Mouse (Mus musculus) spleen, adult 18-20 months (tissue): Measurements from ENCODE around the gene Fbxw21.
"Not testable (repeated sequence)": the region's sequence is repeated elsewhere in the genome, so short reads cannot be mapped to it uniquely, and the experiment has no call there.

Experiments
- DNase-seq, 2 experiments: peaks; one replicate each; pipeline ENCODE4 v3.0.0; 2022; ENCODE audit warnings: mixed read lengths in 2 of 2

Fbxw21 gene

DNA sequence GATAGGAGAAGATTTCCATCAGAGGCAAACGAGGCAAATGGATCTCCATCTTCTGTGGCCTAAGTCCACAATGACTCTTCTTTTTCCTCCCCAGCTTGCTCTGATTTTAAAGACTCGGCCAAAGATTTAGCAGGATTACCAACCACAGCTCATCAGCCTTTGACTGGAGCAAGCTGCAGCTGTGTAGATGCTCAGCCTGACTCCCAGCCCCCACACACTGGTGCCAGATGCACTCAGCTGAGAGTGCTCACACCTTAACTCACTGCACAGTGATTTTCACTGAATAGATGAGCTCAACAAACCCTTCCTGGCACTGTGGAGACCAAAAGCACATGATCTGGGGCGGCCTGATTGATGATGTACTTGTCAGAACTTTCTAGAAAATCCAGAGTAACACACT, at the start of gene Fbxw21:
Fbxw21 (minus strand) TSS at position 101 of the 400 bp plus-strand sequence.
- DNase-seq = no peak

DNA sequence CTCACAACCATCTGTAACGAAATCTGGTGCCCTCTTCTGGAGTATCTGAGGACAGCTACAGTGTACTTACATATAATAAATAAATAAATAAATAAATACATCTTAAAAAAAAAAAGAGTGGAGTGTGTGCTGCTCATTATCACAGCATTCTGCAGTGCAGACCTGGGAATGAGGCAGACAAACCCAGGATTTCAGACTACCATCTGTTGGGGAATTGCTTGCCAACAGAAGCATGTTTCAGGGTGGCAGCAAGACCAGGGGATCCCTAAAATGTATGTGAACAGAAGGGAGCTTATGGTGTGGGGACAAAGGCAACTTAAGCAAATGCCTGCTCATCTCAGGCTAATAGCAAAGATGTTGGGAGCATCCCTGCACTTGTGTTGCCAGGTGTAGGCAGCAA, 39.5 kb upstream of the Fbxw21 start:
- DNase-seq = not testable (repeated sequence)

GRCm38 (mm10) chr9:109200349-109200748, 38.5 kb upstream of the Fbxw21 start:
- no peak for DNase-seq

DNA sequence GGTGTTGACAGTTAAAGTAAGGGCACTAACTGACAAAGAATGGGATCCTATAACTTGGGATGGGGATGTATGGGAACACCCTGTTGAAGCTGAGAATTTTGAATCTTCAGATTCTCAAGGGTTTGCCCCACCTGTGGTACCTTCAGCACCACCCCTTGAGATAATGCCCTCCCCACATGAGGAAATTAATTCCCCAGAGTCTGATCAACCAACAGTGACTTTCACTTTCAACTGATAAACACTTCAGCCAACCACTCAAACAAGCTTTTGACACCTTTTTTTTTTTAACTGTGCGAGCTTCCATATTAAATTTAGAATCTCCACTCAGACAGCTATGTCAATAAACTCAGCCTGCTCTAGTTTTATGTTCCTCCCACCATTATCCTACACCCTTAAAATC, 37.5 kb upstream of the Fbxw21 start:
- DNase-seq = no peak

DNA sequence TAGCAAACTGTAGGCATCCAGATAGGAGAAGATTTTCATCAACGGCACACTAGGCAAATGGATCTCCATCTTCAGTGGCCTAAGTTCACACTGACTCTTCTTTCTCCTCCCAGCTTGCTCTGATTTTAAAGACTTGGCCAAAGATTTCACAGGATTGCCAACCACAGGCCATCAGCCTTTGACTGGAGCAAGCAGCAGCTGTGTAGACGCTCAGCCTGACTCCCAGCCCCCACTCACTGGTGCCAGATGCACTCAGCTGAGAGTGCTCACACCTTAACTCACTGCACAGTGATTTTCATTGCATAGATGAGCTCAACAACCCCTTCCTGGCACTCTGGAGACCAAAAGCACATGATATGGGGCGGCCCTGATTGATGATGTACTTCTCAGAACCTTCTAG, 34.0 kb upstream of the Fbxw21 start, which contains the start of gene Fbxw13:
Fbxw13 (minus strand) TSS at position 101 of the 400 bp plus-strand sequence.
- DNase-seq = not testable (repeated sequence)

- DNase-seq = no peak
Measured at GRCm38 (mm10) chr9:109177208-109177607, 15.4 kb upstream of the Fbxw21 start.

GRCm38 (mm10) chr9:109176301-109176700, 14.5 kb upstream of the Fbxw21 start:
- no peak for DNase-seq

- no peak for DNase-seq
Measured at GRCm38 (mm10) chr9:109167316-109167715, 5.5 kb upstream of the Fbxw21 start.

- peak in 1 of 2 experiments; percentile 26 for DNase-seq
Measured at GRCm38 (mm10) chr9:109140414-109140813, 21.4 kb downstream of the Fbxw21 start.

DNA sequence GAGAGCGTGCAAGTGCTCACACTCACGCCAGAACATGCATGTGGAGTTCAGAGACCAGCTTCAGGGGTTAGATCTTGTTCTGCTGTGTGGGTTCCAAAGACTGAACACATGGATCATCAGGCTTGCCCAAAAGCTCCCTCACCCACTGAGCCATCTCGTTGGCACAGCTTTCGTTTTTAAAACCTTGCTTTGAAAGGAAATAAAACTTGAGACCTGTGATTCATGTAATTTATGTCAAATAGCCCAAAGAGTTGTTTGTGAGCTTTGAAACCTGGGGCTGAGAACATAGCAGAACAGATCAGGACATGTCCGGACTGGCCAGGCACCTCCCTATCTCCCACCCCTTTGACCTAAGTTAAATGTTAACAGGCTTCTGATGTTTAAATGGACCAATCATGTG, 31.8 kb downstream of the Fbxw21 start:
- DNase-seq = no peak

- DNase-seq = no peak
Measured at GRCm38 (mm10) chr9:109128211-109128610, 33.6 kb downstream of the Fbxw21 start.

DNA sequence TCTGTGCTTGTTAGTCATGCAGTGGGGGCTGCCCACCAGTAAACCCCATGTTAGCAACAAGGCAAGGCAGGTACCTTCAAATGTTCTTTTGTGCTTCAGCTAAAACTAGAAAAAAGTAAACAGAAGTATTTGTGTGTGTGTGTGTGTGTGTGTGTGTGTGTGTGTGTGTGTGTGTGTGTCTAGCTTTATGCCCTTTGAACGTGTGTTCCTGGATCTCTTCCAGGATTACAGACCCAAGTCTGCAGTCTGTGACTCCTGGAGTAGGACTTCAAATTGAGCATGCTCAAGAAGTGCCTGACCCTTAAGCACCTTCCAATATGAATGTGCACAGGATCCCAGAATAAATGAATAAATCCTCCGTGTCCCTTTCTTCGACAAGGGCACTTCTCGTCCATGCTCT, 34.8 kb downstream of the Fbxw21 start:
- DNase-seq = no peak

- DNase-seq = no peak
Measured at GRCm38 (mm10) chr9:109125481-109125880, 36.4 kb downstream of the Fbxw21 start.

GRCm38 (mm10) chr9:109125043-109125442, 36.8 kb downstream of the Fbxw21 start:
- DNase-seq = no peak

GRCm38 (mm10) chr9:109124164-109124563, 37.7 kb downstream of the Fbxw21 start:
- DNase-seq = no peak

GRCm38 (mm10) chr9:109123266-109123665, 38.6 kb downstream of the Fbxw21 start:
- no peak for DNase-seq

DNA sequence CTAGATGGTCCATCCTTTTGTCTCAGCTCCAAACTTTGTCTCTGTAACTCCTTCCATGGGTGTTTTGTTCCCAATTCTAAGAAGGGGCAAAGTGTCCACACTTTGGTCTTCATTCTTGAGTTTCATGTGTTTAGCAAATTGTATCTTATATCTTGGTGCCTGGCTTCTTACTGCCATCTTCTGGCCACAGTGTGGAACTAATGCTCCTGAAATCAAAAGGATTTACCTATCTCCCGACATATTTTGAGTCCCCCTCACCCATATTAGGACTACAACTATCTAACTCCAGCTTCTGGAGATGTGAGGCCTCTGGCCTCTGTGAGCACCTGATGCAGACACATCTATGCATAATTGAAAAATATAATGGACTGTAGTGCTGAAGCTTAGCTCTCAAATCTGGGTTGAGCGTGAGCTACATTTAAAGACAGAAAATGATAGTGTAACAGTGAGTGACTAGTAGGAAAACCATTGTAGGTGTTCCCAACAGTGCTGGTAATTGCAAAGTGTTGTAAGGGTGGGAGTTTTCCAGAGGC, 39.2 kb downstream of the Fbxw21 start:
- DNase-seq = peak in 1 of 2 experiments; percentile 39

DNA sequence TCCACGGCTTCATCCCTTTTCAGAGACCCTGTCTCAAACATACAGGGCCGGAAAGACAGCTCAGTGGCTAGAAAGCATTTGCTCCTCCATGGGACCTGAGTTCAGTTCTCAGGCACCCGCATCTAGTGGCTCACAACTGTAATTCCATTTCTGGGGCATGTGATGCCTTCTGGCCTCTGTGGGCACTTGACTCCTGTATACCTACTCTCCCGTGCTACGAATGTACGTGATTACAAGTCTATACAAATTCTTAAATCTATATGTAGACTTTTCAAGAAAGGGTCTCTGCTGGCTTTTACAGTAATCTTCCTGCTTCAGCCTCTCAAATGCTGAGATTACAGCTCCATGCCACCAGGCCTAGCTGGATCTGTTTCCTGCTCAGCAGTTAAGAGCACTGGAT, 40.9 kb downstream of the Fbxw21 start:
- no peak for DNase-seq

DNA sequence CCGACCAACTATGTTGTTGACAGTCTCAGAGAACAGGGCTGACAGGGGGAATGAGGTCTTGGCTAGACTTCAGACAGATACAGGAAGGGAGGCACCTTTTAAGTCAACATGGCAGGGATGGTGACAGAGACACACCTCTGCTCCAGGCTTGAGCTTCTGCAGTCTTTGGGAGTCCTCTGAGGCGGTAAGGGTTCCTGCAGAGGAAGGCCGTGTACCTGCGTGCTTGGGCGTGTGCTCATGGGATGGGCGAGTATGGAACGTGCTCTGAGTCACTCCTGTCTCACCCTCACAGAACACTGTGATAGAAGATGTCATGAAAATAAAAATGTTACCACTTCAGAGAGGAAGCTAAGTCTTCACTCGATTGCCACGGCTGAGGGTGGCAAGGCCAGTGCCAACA, 42.3 kb downstream of the Fbxw21 start:
- DNase-seq = no peak

GRCm38 (mm10) chr9:109118106-109118505, 43.7 kb downstream of the Fbxw21 start:
- no peak for DNase-seq

DNA sequence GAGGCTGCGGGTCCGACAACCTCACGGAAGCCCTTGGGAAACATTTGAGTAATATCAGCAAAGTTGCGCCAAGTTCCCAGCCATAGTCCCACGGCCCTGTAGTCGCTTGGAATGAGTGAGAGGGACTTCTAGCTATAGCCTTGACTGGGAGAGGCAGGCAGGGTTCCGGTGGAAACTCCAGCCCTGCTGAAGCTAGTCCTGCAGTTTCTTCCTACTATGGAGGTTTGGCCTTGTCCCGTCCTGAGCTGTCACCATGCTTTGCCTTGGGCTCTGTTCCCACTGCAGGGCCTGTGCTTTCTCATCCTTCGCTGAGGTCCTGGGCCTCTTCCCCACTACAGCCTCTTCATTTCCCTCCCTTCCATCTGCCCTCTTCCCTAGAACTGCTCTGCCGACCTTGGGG, 45.6 kb downstream of the Fbxw21 start:
- no peak for DNase-seq

GRCm38 (mm10) chr9:109114871-109115270, 47.0 kb downstream of the Fbxw21 start:
- no peak for DNase-seq

GRCm38 (mm10) chr9:109114276-109114675, 47.6 kb downstream of the Fbxw21 start:
- no peak for DNase-seq

DNA sequence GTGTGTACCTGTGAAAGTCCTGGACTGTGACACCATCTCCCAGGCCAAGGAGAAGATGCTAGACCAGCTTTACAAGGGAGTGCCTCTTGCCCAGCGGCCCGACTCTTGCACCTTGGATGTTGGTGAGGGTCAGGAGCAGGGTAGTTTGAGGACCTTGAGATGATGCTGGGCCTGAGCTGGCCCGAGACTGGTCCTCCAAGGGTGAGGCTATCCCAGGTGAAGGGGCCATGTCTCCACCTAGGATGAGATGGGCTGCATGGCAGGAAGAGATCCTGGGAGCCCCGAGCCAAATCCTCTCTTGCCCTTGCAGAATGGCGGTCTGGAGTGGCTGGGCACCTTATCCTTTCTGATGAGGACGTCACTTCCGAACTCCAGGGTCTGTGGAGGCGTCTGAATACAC, 48.5 kb downstream of the Fbxw21 start:
- DNase-seq = no peak

DNA sequence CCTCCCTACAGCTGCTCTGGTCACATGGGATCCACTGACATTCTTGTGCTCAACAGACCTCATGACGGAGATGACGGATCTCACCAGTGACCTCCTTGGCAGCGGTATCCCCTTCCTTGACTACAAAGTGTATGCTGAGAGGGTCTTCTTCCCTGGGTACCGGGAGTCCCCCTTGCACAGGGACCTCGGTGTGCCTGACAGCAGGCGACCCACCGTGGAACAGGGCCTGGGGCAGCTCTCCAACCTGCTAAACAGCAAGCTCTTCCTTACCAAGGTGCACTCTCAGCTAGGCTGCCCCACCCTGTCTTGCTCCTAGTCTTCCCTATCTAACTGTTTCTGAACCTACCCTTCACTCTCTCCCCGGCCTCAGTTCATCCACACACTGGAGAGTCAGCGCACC, 50.2 kb downstream of the Fbxw21 start:
- DNase-seq = no peak
